ENCODE assay signal across 9 mouse cellular contexts in the genomic region with DNA sequence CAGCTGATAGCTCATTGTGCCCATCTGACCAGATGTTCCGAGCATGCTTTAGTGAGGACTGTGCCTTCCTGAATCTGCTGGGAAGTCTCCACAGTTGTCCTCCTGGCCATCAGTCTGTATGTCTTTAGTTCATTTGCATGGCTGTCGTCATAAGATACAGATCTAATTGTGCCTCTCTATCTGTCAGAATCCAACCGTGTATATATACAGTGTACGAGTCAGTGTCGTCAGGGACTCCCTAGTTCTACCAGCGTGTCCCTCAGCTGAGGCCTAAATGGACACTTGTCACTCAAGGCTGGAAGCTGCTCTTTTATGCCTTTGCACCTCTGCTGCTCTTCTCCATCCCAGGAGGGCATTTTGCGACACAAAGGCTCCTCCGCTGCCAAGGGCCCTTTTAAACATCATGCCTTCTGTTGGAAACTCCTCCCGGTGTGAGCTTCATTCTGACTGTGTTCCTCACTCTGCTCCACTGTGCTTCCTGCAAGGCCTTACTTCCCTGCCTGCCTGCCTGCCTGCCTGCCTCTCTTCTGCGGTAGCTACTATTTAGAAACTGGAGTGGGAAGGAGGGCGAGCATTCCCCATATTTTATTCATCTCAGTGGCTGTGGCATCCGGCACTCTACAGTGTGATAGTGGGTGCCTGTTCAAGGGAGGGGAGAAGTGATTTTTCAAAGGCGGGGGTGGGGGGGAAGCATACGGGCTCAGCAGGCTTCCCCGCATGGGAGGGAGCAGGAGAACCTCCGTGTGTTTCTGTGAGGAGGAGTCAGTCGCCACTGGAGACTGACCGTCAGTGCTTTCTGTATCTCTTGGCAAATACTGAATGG. TPM values are rescaled to one million over a fixed set of nuclear protein-coding genes. Genes with fewer than 3 reads are reported as not detected.
A peak's percentile ranks its signal among the peaks of the same experiment; 100 is the strongest.
DNase-seq lines count a peak whose midpoint lies in the region; ATAC-seq and TF ChIP-seq lines count a peak whose summit lies in the region.
"Had no signal": no experiment of that assay in that cellular context is flagged by ENCODE, and none has a peak within 500 bp of the region (broad histone marks: within the 10 kb centered on the region; RNA-seq: fewer than 3 reads in every experiment).

No protein-coding gene starts in this region.

- no peak for TF ChIP-seq CTCF in left cerebral cortex, adult 2 months (IDR thresholded peaks at IDR 0.05)

- H3K27me3 ChIP-seq in hindbrain, embryonic 10.5 days (ENCODE audit: insufficient read depth, poor library complexity, severe bottlenecking), result no peaks in the 10 kb centered on the region
- H3K27me3 ChIP-seq in neural tube, embryonic 14.5 days (ENCODE audit: control insufficient read depth, insufficient read depth, low read length), result no peaks in the 10 kb centered on the region

- peak; percentile 66 for ATAC-seq in cerebellum, adult (ENCODE audit: insufficient number of reproducible peaks, low FRiP score, low TSS enrichment)
- peak; percentile 67 for ATAC-seq in neural tube, embryonic 14.5 days (ENCODE audit: low read depth)

- H3K9me3 ChIP-seq in hindbrain, embryonic 10.5 days, result no peaks in the 10 kb centered on the region
- H3K9me3 ChIP-seq in neural tube, embryonic 14.5 days (ENCODE audit: control insufficient read depth, low read length), result no peaks in the 10 kb centered on the region

- WGBS in hindbrain, embryonic 10.5 days, result 26% methylated on average over 18 of the region's 18 CpGs
- 14% methylated on average over 18 of the region's 18 CpGs for WGBS in neural tube, embryonic 14.5 days

- peak overlapping the region; percentile 20 for H3K4me3 ChIP-seq in left cerebral cortex, adult 2 months
- H3K4me3 ChIP-seq in hindbrain, embryonic 10.5 days, result peak overlapping the region; percentile 26
- no peak overlapping the region for H3K4me3 ChIP-seq in neural tube, embryonic 14.5 days (ENCODE audit: low read depth, low read length)

- no peak for DNase-seq in cerebellum, postnatal 4 days (ENCODE audit: low spot score in 2 of 2)
- DNase-seq in left cerebral cortex, adult 2 months (ENCODE audit: extremely low spot score in 1 of 2, low spot score in 2 of 2), result peak in 1 of 2 experiments; percentile 36
- no peak for DNase-seq in left cerebral cortex, adult 9 months (ENCODE audit: low spot score in 2 of 2)
- peak; percentile 23 for DNase-seq in hindbrain, embryonic 10.5 days (ENCODE audit: low spot score)
- DNase-seq in adrenal gland, adult 2 months, result no peak
- DNase-seq in kidney, adult 18-20 months, result no peak
- DNase-seq: gastrocnemius, postnatal 14 days had no signal

- H3K4me1 ChIP-seq in hindbrain, embryonic 10.5 days (replicated peaks), result peaks cover 58% of the 10 kb centered on the region
- peaks cover 14% of the 10 kb centered on the region for H3K4me1 ChIP-seq in neural tube, embryonic 14.5 days (ENCODE audit: control insufficient read depth, insufficient read depth, low read length)

- H3K36me3 ChIP-seq in hindbrain, embryonic 10.5 days, result peaks cover 4% of the 10 kb centered on the region; the same call in 1 of the 2 replicates
- H3K36me3 ChIP-seq in neural tube, embryonic 14.5 days (ENCODE audit: control insufficient read depth, insufficient read depth, low read length), result no peaks in the 10 kb centered on the region

- peak overlapping the region; percentile 32 for H3K4me2 ChIP-seq in neural tube, embryonic 14.5 days (ENCODE audit: low read depth, low read length)

- peak overlapping the region; percentile 87 for H3K27ac ChIP-seq in left cerebral cortex, adult 2 months
- peak overlapping the region; percentile 74 for H3K27ac ChIP-seq in hindbrain, embryonic 10.5 days
- peak overlapping the region; percentile 77 for H3K27ac ChIP-seq in neural tube, embryonic 14.5 days (ENCODE audit: low read depth, low read length)

- intact Hi-C loops in left cerebral cortex, adult 2 months (cut with DNase I), result loop anchor here (2.0 kb wide), 1 partner anchor 29 kb away; a partner anchor contains a TSS

- 0 out of 2 replicates have a peak overlapping the region, but pooled peaks have one; percentile 16 for H3K9ac ChIP-seq in neural tube, embryonic 14.5 days (replicated peaks; ENCODE audit: low read depth, low read length)

RNA-seq across cellular contexts. Expression of a gene that starts 29.6 kb away (rescaled TPM):
- 10 to 100 TPM; 41.6 to 42.4 TPM for total RNA-seq in left cerebral cortex, adult 2 months (2021)
- 8.2 and 13.3 TPM in 2 replicates for polyA plus RNA-seq in hindbrain, embryonic 10.5 days (2016; fragmentation: Nextera tagmentation; extraction: Ambion mirVana)
- polyA plus RNA-seq in neural tube, embryonic 14.5 days (2014; fragmentation: Nextera tagmentation; extraction: Ambion mirVana), result 23.7 and 25.9 TPM in 2 replicates
- 1 to 10 TPM; 1.5 to 2.9 TPM for total RNA-seq in adrenal gland, adult 2 months (2021)
- polyA plus RNA-seq in adrenal gland, adult 2 months (2012; rRNA removed), result 2.9 TPM in 2 replicates
